Mouse (Mus musculus) midbrain, embryonic 11.5 days (tissue): ENCODE data around the gene Mtx1. TPM values are rescaled to one million over a fixed set of nuclear protein-coding genes. Genes with fewer than 3 reads are reported as not detected.
"Not testable (repeated sequence)": the region's sequence is repeated elsewhere in the genome, so short reads cannot be mapped to it uniquely, and the experiment has no call there.

Experiments
- ATAC-seq: fragments of 200-750 bp; cut with Nextera tagmentation; 2 replicates; pipeline ENCODE4 v1.8.0; 2017; ENCODE audit warnings: moderate TSS enrichment, moderate library complexity; ENCODE audit not compliant: low FRiP score
- DNase-seq: peaks from one replicate; pipeline ENCODE4 v3.0.0; 2015; ENCODE audit warnings: low spot score; ENCODE audit errors: missing footprints
- H3K27ac ChIP-seq: fragments of 300-500 bp; sonication (generic); 2 replicates; pipeline ENCODE4 v1.5.1; 2014; ENCODE audit warnings: low read depth, low read length
- H3K27me3 ChIP-seq: fragments of 300-500 bp; sonication (generic); 2 replicates; pipeline ENCODE4 v1.6.1; 2014; ENCODE audit warnings: mild to moderate bottlenecking, low read length, moderate library complexity, mixed read lengths; ENCODE audit not compliant: control insufficient read depth, insufficient read depth
- H3K36me3 ChIP-seq: fragments of 300-500 bp; sonication (generic); 2 replicates; pipeline ENCODE4 v1.6.1; 2014; ENCODE audit warnings: mild to moderate bottlenecking, low read length, moderate library complexity, mixed read lengths; ENCODE audit not compliant: control insufficient read depth, insufficient read depth
- H3K4me1 ChIP-seq: fragments of 300-500 bp; sonication (generic); 2 replicates; pipeline ENCODE4 v1.6.1; 2014; ENCODE audit warnings: low read length; ENCODE audit not compliant: control insufficient read depth, insufficient read depth
- H3K4me2 ChIP-seq: fragments of 300-500 bp; sonication (generic); 2 replicates; pipeline ENCODE4 v1.6.1; 2014; ENCODE audit warnings: mild to moderate bottlenecking, moderate library complexity
- H3K4me3 ChIP-seq: fragments of 300-500 bp; sonication (generic); 2 replicates; pipeline ENCODE4 v1.5.1; 2014; ENCODE audit warnings: low read depth, low read length
- H3K9ac ChIP-seq: fragments of 300-500 bp; sonication (generic); 2 replicates; pipeline ENCODE4 v1.6.1; 2014; ENCODE audit warnings: low read length
- H3K9me3 ChIP-seq: fragments of 300-500 bp; sonication (generic); 2 replicates; pipeline ENCODE4 v1.6.1; 2016; ENCODE audit warnings: low read length; ENCODE audit not compliant: control insufficient read depth
- WGBS: fragments of 180-500 bp; shearing (Covaris S2); extraction: QIAGEN DNeasy Blood & Tissue Kit; methylation state at CpG from one replicate; pipeline ENCODE4 v1.1.7; 2014; 5-methylcytosine and 5-hydroxymethylcytosine counted together
- microRNA counts: library from miRNA; unstranded; fragments of <30 nt; microRNA quantifications from one replicate; lab custom pipeline; 2015
- microRNA-seq: library from miRNA; unstranded; fragments of <30 nt; microRNA quantifications from one replicate; pipeline ENCODE4, GENCODE M21; 2017
- polyA plus RNA-seq: library from polyadenylated mRNA; unstranded; fragments of >200 nt; fragmentation: Nextera tagmentation; extraction: Ambion mirVana; gene quantifications from 2 replicates; pipeline ENCODE4 v1.2.1, GENCODE M21; 2014

The Mtx1 gene
- polyA plus RNA-seq, 1 experiment from 2014 or later: 174 TPM

GRCm38 (mm10) chr3:89161207-89161606 is 65.7 kb downstream of the Mtx1 start:
- ATAC-seq, H3K4me2 ChIP-seq, H3K4me3 ChIP-seq, H3K9ac ChIP-seq, DNase-seq, H3K27ac ChIP-seq, H3K9me3 ChIP-seq, H3K36me3 ChIP-seq, H3K27me3 ChIP-seq: not testable (repeated sequence)
- H3K4me1 ChIP-seq: peaks cover 17% of the 10 kb centered on the region

DNA sequence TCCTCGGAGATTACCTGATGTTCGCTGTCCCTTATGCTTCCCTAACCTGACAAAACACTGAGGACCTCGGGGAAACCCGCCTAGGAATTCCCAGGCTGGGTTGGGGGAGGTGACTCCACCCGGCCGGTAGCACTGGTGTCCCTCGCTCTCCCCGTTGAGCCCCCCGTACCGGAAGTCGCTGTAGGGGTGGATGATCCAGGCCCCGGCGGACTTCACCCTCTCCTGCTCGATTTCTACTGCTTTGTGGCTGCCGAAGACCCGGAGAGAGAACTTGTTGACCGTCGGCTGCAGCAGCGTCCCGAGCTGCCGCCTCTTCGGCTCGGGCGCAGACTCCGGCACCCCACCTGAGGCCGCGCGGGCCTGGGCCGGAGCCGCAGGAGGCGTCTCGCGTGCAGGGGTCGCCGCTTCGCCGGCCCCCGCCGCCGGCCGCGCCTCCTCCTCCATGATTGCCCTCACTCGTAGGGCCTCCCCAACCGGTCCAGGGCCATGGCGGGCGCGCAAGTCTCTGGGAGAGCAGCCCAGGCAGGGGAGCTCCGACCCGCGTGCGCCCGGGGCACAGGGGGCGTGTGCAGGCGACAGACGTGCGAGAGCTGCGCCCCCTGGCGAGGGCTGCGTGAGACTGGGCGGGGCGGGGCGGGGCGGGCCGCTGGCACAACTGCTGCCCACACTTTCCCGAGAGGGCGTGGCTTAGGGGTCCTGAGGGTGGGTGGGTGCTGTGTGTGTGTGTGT is 67.1 kb downstream of the Mtx1 start, which contains the start of gene Hcn3:
TSS of gene Hcn3 (minus strand) at position 581 of the 729 bp plus-strand sequence.
- Histone ChIP-seq H3K4me1 (peaks cover 7% of the 10 kb centered on the region; the same call in 1 of the 2 replicates), H3K4me3 (peak within 1 kb of the TSS; percentile 72), H3K9ac (peak within 1 kb of the TSS; percentile 71), H3K27ac (no peak within 1 kb of the TSS), H3K27me3 (no peaks in the 10 kb centered on the region), H3K4me2 (peak within 1 kb of the TSS; percentile 98), H3K36me3 (no peaks in the 10 kb centered on the region), H3K9me3 (no peaks in the 10 kb centered on the region)
- 1% methylated on average over 58 of the region's 66 CpGs for WGBS
- peak; percentile 81 for ATAC-seq
- DNase-seq: peak; percentile 96

DNA sequence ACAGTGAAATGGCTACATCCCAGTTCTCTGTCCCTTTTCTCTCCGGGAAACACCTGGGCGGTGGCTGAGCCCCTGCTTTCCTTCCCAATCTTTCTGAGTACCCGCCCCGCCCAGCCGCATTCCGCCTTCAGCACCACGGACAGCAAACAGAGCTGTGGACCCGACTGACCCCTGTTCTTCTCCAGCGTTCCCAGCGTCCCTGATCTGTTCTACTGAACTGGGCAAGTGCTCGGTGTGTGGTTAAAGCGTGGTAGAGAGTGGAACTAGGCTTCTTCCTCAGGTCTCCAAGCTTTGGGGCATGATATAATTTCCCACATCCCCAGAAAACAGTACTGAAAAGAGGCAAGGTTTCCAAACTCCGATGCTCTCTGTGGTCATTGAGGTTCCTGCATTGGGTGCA is 67.7 kb downstream of the Mtx1 start:
- Histone ChIP-seq H3K27ac (no peak overlapping the region), H3K4me3 (peak overlapping the region; percentile 72), H3K4me1 (peaks cover 7% of the 10 kb centered on the region; the same call in 1 of the 2 replicates), H3K36me3 (no peaks in the 10 kb centered on the region), H3K9ac (peak overlapping the region; percentile 71), H3K9me3 (no peaks in the 10 kb centered on the region), H3K4me2 (peak overlapping the region; percentile 98), H3K27me3 (no peaks in the 10 kb centered on the region)
- whole genome bisulfite sequencing: under 1% methylated on average over 13 of the region's 13 CpGs
- ATAC-seq (no peak), DNase-seq (peak; percentile 94)

MicroRNAs encoded within 50 kb of the gene (microRNA counts, 519-probe panel; counts per million panel counts)
- 5,990 counts per million, percentile 81 among the panel's probes with 10 or more counts for microRNA mmu-miR-92b (lab: Ali Mortazavi, UCI)

Small RNAs within 50 kb of the gene (microRNA-seq; reads per million reads assigned to microRNA genes)
- 20,320 reads per million, percentile 98 among the genes with 10 or more reads in this experiment for gene Mir92b

Other genes with a start within 250 kb of the Mtx1 start
- gene Rusc1, start 133.8 kb downstream of the Mtx1 start, polyA plus RNA-seq: 25.2 and 28.0 TPM in 2 replicates
- not detected in 2 replicates for gene Gm43738, start 126.0 kb downstream of the Mtx1 start, polyA plus RNA-seq
- gene Fdps, start 125.1 kb downstream of the Mtx1 start, polyA plus RNA-seq: 342 TPM in 2 replicates
- 1.7 and 2.2 TPM in 2 replicates for gene Pklr, start 90.9 kb downstream of the Mtx1 start, polyA plus RNA-seq
- 4.5 and 4.7 TPM in 2 replicates for gene Hcn3, start 66.9 kb downstream of the Mtx1 start, polyA plus RNA-seq
- 24.1 and 29.5 TPM in 2 replicates for gene Clk2, start 62.3 kb downstream of the Mtx1 start, polyA plus RNA-seq
- gene Scamp3, start 49.6 kb downstream of the Mtx1 start, polyA plus RNA-seq: 74.4 and 77.2 TPM in 2 replicates
- 16.5 and 20.2 TPM in 2 replicates for gene Fam189b, start 43.9 kb downstream of the Mtx1 start, polyA plus RNA-seq
- 41.4 and 45.9 TPM in 2 replicates for gene Gba, start 24.2 kb downstream of the Mtx1 start, polyA plus RNA-seq
- 50.7 and 55.8 TPM in 2 replicates for gene Thbs3, start 11.9 kb downstream of the Mtx1 start, polyA plus RNA-seq
- gene Muc1, start 2.0 kb upstream of the Mtx1 start, polyA plus RNA-seq: 2.7 and 4.4 TPM in 2 replicates
- gene Krtcap2, start 18.9 kb upstream of the Mtx1 start, polyA plus RNA-seq: 261 and 270 TPM in 2 replicates
- gene Trim46, start 19.2 kb upstream of the Mtx1 start, polyA plus RNA-seq: 7.1 and 8.5 TPM in 2 replicates
- gene Dpm3, start 32.3 kb upstream of the Mtx1 start, polyA plus RNA-seq: 83.0 and 87.2 TPM in 2 replicates
- 33.0 and 34.7 TPM in 2 replicates for gene Slc50a1, start 43.5 kb upstream of the Mtx1 start, polyA plus RNA-seq
- gene Efna1, start 54.1 kb upstream of the Mtx1 start, polyA plus RNA-seq: 12.2 and 12.5 TPM in 2 replicates
- gene Efna3, start 95.9 kb upstream of the Mtx1 start, polyA plus RNA-seq: 4.6 and 6.4 TPM in 2 replicates
- gene Efna4, start 110.9 kb upstream of the Mtx1 start, polyA plus RNA-seq: 15.3 and 17.5 TPM in 2 replicates
- gene Adam15, start 122.9 kb upstream of the Mtx1 start, polyA plus RNA-seq: 17.0 and 18.7 TPM in 2 replicates
- 0.33 TPM in 1 of 2 replicates, not detected in the other for gene Dcst2, start 134.9 kb upstream of the Mtx1 start, polyA plus RNA-seq
- 0.23 and 0.40 TPM in 2 replicates for gene Dcst1, start 138.2 kb upstream of the Mtx1 start, polyA plus RNA-seq
- 0.27 and 0.32 TPM in 2 replicates for gene Zbtb7b, start 167.7 kb upstream of the Mtx1 start, polyA plus RNA-seq
- 0.52 TPM in 1 of 2 replicates, not detected in the other for gene Lenep, start 175.7 kb upstream of the Mtx1 start, polyA plus RNA-seq
- gene Flad1, start 184.8 kb upstream of the Mtx1 start, polyA plus RNA-seq: 25.0 and 25.4 TPM in 2 replicates
- 420 and 441 TPM in 2 replicates for gene Cks1b, start 191.3 kb upstream of the Mtx1 start, polyA plus RNA-seq
- 23.4 and 26.2 TPM in 2 replicates for gene Shc1, start 191.4 kb upstream of the Mtx1 start, polyA plus RNA-seq
- gene Pygo2, start 203.1 kb upstream of the Mtx1 start, polyA plus RNA-seq: 47.2 and 52.5 TPM in 2 replicates
- 7.5 and 8.3 TPM in 2 replicates for gene Pbxip1, start 209.6 kb upstream of the Mtx1 start, polyA plus RNA-seq
- gene Pmvk, start 227.5 kb upstream of the Mtx1 start, polyA plus RNA-seq: 67.1 and 69.7 TPM in 2 replicates